Mouse (Mus musculus): ENCODE results near the gene Sept11.

GRCm38 (mm10) chr5:93104987-93105823, 12.0 kb downstream of the Sept11 start:
- TF ChIP-seq CTCF (IDR thresholded peaks at IDR 0.05; ENCODE audit: low read depth), result no peak
- TF ChIP-seq EP300 (IDR thresholded peaks at IDR 0.05; ENCODE audit: low read depth), result no peak
